Mouse (Mus musculus): ENCODE results near the gene Snph. TPM values are rescaled to one million over a fixed set of nuclear protein-coding genes. Genes with fewer than 3 reads are reported as not detected.

Snph gene
- polyA plus RNA-seq (2017; shearing (Covaris generic)): 0.37 TPM

DNA sequence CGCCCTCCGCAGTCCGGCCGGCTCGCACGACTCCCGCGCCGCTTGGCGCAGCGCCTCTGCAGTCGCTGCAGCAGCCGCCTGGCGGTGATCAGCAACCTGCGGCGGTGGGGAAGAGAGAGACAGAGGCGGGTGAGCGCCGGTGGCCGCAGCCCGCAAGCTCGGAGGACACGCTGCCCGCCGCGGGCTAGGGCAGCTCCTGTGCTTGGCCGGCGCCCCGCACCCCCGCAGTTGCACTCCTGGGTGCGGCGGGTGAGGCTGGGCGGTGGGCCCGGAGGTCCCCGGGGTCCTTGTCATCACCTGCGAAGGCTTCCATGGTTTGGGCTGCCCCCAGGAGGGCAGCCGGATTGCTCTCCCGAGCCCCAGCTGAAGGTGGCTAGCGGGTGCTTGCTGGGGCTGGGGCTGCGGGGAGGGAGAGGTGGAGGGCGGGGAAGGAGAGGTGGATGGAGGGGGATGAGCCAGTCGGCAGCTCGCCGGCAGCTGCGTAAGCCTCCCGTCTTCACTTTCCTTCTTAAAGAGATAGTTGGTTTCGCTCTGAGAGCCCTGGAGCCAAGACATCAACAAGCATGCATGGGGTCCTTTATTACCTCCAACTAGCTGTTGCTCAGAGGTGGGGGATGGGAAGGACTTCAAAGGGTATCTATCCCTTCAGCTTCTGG is at the start of gene Snph:
TSS of gene Snph (minus strand) at position 435 of the 656 bp plus-strand sequence.

DNA sequence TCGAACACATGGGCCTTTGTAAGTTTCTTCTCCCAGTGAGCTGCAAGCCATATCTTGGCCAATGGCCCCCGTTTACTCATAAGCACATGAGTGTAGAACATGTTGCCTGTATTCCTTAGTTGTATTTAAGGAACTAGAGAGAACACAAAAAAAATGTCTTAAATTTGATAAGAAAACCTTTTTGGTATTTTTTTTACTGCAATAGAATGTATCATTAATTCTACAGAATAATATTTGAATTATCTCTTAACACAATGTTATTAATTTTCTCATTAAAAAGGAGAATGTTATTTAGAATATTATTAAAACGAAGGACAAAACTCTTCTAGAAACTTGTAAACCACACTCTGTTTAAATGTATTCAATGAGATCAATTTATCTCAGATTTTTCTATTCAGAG is 36.0 kb upstream of the Snph start, which contains the start of gene Rad21l:
TSS of gene Rad21l (minus strand) at position 101 of the 400 bp plus-strand sequence.

DNA sequence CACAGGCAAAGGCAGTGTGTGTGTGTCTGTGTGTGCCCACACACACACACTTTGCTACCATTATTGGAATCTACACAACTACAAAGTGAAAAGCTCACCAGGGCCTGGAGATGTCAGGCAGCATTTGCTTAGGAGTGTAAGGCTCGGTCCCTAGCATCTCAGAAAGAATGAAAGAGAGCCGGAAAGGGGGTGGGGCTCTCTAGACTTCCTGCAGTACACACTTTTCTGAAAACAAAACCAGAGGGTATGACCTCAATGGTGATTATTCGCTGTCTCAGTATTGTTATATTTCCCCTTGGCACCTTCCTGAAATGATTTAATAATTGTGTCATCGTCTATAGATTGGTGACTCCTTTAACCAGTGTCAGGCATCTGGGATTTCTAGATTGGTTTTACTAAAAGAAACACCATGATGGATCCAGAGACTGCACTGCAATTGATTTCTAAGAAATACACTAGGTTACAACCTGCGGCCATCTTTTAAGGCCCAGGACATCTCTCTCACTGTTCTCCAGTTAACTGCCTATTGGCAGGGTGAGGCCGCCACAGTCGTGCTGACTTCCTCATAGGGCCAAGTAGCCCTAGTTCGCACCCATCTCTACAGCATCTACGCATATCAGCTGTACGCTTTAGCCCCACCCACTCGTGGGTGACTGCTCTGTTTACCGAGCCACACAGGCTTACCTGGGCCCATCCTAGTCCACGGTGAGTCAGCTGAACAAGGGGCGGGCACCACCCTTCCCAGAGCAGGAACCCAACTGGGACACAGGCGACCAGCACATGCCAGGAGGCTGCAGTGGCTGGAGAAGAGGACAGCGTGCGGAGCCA is 60.3 kb downstream of the Snph start, which contains the start of gene Sdcbp2:
TSS of gene Sdcbp2 (plus strand) at position 750 of the 828 bp plus-strand sequence.

GRCm38 (mm10) chr2:151542323-151543062 is 89.9 kb downstream of the Snph start, which contains the start of gene Fkbp1a:
Gene Fkbp1a (plus strand): TSS chr2:151542483.

Other genes with a start within 250 kb of the Snph start
- not detected for gene 4921509C19Rik, start 156.4 kb downstream of the Snph start, polyA plus RNA-seq (2017; shearing (Covaris generic))
- 188 TPM for gene Nsfl1c, start 138.4 kb downstream of the Snph start, polyA plus RNA-seq (2017; shearing (Covaris generic))
- gene Fkbp1a, start 90.1 kb downstream of the Snph start, polyA plus RNA-seq (2017; shearing (Covaris generic)): 257 TPM
- gene Sdcbp2, start 60.0 kb downstream of the Snph start, polyA plus RNA-seq (2017; shearing (Covaris generic)): 101 TPM
- not detected for gene Rad21l, start 35.9 kb upstream of the Snph start, polyA plus RNA-seq (2017; shearing (Covaris generic))
- 0.77 TPM for gene Tmem74b, start 69.4 kb upstream of the Snph start, polyA plus RNA-seq (2017; shearing (Covaris generic))
- gene Psmf1, start 111.6 kb upstream of the Snph start, polyA plus RNA-seq (2017; shearing (Covaris generic)): 81.5 TPM
- not detected for gene Rspo4, start 210.3 kb upstream of the Snph start, polyA plus RNA-seq (2017; shearing (Covaris generic))

Measured in inflammation-experienced regulatory T-cells, adult 16 weeks (primary cell).